Mouse (Mus musculus): ENCODE results near the gene Nags. TPM values are rescaled to one million over a fixed set of nuclear protein-coding genes. Genes with fewer than 3 reads are reported as not detected.

Nags gene
- polyA plus RNA-seq, 1 experiment from 2014 or later = not detected

DNA sequence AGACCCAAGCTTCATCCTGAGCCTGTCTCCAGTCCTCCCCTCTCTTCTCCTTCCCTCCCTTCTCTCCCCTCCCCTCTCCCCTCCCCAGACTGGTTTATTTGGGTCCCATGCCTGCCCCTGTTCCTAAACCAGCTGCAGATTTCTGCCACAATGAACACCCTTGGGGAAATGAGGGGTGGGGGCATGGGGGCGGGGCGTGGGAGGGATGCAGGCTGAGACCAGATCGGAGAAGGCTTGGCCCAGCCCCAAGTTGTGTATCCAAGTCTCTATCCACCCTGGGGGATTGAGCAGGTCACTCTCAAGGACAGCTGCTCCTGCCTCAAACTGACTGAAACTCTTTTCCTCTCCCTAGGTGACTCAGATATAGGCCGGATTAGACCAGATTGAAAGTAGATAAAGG, 10.8 kb upstream of the Nags start:
- Histone ChIP-seq H3K4me3 (replicated peaks) (no peak overlapping the region), H3K9ac (replicated peaks) (no peak overlapping the region), H3K27ac (replicated peaks) (no peak overlapping the region), H3K27me3 (replicated peaks) (0 out of 2 replicates have a peak, but pooled peaks cover 11% of the 10 kb centered on the region), H3K4me2 (no peak overlapping the region), H3K36me3 (no peaks in the 10 kb centered on the region), H3K4me1 (peaks cover 10% of the 10 kb centered on the region), H3K9me3 (replicated peaks) (no peaks in the 10 kb centered on the region)
- ATAC-seq (ENCODE audit: low FRiP score) = no peak
- 24% methylated on average over 4 of the region's 4 CpGs for WGBS

DNA sequence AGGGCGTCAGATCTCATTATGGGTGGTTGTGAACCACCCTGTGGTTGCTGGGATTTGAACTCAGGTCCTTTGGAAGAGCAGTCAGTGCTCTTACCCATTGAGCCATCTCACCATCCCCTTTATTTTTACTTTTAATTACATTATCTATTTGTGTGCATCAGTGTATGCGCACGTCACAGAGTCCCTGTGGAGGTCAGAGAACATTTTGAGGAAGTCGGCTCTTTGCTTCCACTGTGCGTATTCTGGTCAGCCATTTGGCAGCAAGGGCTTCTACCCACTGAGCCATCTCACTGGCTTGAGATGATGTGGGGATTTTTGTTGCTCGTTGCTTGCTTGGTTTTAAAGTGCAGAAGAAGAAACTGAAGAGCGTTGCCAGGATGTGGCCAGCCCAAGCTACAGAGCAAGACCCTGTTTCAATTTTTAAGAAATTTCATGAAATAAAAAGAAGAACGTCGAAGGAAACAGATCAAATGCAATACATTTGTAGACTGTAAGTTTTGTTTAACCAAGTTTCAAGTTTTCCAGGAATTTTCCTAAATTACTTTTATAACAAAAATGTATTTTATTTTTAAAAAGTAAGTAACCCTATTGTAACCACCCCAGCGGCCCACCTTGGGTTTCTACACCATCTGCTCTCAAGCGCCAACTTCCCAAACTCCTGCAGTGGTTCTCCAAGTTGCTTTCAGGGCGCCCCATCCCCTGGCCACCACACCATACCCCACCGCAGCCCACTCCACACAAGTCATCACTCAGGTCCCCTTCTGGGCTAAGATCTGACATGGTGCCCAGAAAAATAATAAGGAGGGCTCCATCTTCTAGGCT, 7.5 kb upstream of the Nags start:
- no peak for ATAC-seq (ENCODE audit: low FRiP score)
- Histone ChIP-seq H3K4me3 (replicated peaks) (peak overlapping the region; percentile 29), H3K27ac (replicated peaks) (no peak overlapping the region), H3K4me1 (peaks cover 10% of the 10 kb centered on the region), H3K9me3 (replicated peaks) (no peaks in the 10 kb centered on the region), H3K27me3 (replicated peaks) (0 out of 2 replicates have a peak, but pooled peaks cover 17% of the 10 kb centered on the region), H3K36me3 (no peaks in the 10 kb centered on the region), H3K9ac (replicated peaks) (peak overlapping the region; percentile 42; the same call in 1 of the 2 replicates), H3K4me2 (peak overlapping the region; percentile 66)
- 47% methylated on average over 13 of the region's 13 CpGs for WGBS

DNA sequence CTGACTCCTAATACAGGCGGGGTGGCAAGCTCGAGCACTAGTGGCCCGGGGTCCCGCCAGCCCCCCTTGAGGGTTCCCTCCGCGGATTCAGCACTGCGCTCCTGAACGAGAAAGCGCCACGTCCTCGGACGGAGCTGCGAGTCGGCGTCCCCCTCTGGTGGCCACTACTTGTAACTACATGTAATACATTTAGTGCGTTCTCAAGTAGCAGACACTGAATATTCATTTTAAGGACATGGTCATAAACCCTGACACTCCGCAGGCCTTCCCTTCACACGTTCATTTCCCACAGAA, 6.9 kb upstream of the Nags start:
- Histone ChIP-seq H3K27me3 (replicated peaks) (peaks cover 21% of the 10 kb centered on the region), H3K4me1 (peaks cover 10% of the 10 kb centered on the region), H3K4me2 (peak overlapping the region; percentile 66), H3K4me3 (replicated peaks) (peak overlapping the region; percentile 29), H3K27ac (replicated peaks) (no peak overlapping the region), H3K9me3 (replicated peaks) (no peaks in the 10 kb centered on the region), H3K9ac (replicated peaks) (peak overlapping the region; percentile 42; the same call in 1 of the 2 replicates), H3K36me3 (no peaks in the 10 kb centered on the region)
- ATAC-seq (ENCODE audit: low FRiP score) = no peak; the same call in 1 of the 2 replicates
- WGBS = under 1% methylated on average over 18 of the region's 18 CpGs

DNA sequence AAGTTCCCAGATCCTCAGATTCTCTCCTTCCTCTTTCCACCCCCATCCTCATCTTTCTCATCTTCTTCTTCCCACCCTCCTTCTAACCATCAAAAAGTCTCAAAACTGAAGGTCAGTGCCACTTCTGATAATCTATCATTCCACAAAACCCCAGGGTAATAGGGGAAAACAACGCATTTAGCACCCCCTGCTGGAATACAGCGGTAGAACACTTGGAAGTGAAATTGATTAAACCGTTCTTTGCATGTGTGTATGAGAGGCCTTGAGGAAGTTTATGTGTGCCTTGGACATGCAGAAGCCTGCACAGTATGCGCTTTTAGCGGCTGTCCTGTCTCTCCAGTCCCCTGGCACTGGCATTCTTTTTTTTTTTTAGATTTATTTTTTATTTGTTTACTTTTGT, 4.8 kb upstream of the Nags start:
- H3K9me3 ChIP-seq (replicated peaks) = no peaks in the 10 kb centered on the region
- ATAC-seq (ENCODE audit: low FRiP score) = no peak
- no peak overlapping the region for H3K4me2 ChIP-seq
- no peaks in the 10 kb centered on the region for H3K36me3 ChIP-seq
- H3K4me1 ChIP-seq = peaks cover 8% of the 10 kb centered on the region
- H3K4me3 ChIP-seq (replicated peaks) = no peak overlapping the region
- H3K9ac ChIP-seq (replicated peaks) = no peak overlapping the region
- no peak overlapping the region for H3K27ac ChIP-seq (replicated peaks)
- H3K27me3 ChIP-seq (replicated peaks) = peaks cover 38% of the 10 kb centered on the region
- WGBS = 4% methylated on average over 5 of the region's 5 CpGs

DNA sequence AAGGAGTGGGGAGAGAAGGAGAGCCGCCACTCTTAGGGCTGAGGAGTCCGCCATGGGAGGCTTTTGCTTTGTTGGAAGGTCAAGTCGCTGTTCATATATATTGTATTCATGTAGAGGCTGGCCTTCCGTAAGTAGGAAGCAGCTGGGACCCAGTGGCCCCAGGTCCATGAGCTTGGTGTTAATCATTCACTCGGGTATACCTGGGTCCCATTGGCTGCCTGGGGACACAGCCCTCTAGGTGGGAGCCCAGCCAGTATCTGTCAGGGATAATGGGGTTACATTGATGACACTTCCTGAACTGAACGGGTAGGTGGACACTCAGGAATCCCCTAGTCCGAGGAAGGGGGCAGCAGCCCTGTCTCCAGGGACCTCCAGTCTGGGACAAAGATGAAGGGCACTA, 3.0 kb upstream of the Nags start:
- no peak for ATAC-seq (ENCODE audit: low FRiP score)
- Histone ChIP-seq H3K4me1 (peaks cover 22% of the 10 kb centered on the region), H3K9me3 (replicated peaks) (no peaks in the 10 kb centered on the region), H3K4me3 (replicated peaks) (no peak overlapping the region), H3K27ac (replicated peaks) (no peak overlapping the region), H3K27me3 (replicated peaks) (peaks cover 49% of the 10 kb centered on the region), H3K36me3 (no peaks in the 10 kb centered on the region), H3K9ac (replicated peaks) (no peak overlapping the region), H3K4me2 (no peak overlapping the region)
- 67% methylated on average over 7 of the region's 7 CpGs for WGBS

DNA sequence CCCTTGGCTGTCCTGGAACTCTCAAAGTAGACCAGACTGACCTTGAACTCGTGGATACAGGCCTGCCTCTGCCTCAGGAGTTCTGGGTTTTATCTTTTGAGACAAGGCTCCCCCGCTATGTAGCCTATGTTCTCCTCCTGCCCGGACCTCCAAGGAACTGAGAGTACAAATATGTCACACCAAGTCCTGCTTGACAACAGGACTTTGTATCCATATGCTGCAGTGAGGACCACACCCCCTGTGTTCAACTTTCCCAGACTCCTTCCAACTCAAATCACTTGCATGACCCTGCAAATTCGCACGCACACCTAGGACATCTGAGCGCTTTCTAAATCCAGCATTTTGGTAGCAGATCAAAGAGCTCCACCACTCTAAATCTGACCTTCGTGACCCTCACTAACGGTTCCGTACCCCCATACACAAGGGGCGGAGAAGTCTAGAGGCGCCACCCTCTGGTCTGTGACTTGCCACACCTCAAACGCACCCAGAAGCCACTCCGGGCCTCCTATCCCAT, 299 bp upstream of the Nags start:
- H3K4me3 ChIP-seq (replicated peaks) = peak overlapping the region; percentile 25
- ATAC-seq (ENCODE audit: low FRiP score) = no peak
- 29% methylated on average over 13 of the region's 13 CpGs for WGBS
- H3K27ac ChIP-seq (replicated peaks) = no peak overlapping the region
- no peaks in the 10 kb centered on the region for H3K9me3 ChIP-seq (replicated peaks)
- peaks cover 74% of the 10 kb centered on the region for H3K27me3 ChIP-seq (replicated peaks)
- H3K9ac ChIP-seq (replicated peaks) = no peak overlapping the region
- peak overlapping the region; percentile 49 for H3K4me2 ChIP-seq
- no peaks in the 10 kb centered on the region for H3K36me3 ChIP-seq
- H3K4me1 ChIP-seq = peaks cover 23% of the 10 kb centered on the region

DNA sequence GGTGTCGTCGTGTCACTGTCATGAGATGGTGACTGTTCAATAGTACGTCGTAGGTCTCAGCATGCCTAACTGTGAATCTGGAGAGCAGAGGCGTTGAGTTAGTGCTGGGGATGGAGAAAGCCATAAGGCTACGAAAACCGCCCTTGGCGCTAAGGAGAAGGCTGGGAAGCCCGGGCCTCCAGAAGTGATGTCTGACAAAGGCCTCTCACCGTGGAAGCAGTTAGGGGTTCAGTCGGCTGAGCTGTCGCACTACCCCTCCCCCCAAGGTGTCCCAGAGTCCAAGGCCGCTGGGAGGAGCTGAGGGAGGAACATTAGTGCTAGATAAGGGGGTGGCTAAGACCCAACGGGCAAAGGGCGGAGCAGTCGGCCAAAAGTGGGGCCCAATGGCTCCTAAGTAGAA, 692 bp downstream of the Nags start:
- Histone ChIP-seq H3K9ac (replicated peaks) (no peak overlapping the region), H3K9me3 (replicated peaks) (no peaks in the 10 kb centered on the region), H3K4me1 (peaks cover 23% of the 10 kb centered on the region), H3K36me3 (no peaks in the 10 kb centered on the region), H3K4me3 (replicated peaks) (no peak overlapping the region), H3K4me2 (peak overlapping the region; percentile 49; the same call in 1 of the 2 replicates), H3K27ac (replicated peaks) (no peak overlapping the region), H3K27me3 (replicated peaks) (peaks cover 74% of the 10 kb centered on the region)
- 4% methylated on average over 16 of the region's 16 CpGs for WGBS
- no peak for ATAC-seq (ENCODE audit: low FRiP score)

DNA sequence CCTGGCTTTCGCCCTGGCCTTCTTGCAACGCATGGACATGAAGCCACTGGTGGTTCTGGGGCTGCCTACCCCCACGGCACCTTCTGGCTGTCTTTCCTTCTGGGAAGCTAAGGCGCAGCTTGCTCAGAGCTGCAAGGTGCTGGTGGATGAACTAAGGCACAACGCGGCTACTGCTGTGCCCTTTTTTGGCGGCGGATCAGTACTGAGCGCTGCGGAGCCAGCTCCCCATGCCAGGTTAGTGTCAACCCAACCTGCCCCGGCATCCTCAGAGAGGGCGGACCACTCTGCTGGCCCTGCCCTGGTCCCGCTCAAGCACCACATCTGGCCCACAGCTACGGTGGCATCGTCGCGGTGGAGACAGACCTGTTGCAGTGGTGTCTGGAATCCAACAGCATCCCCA, 1.2 kb downstream of the Nags start:
- ATAC-seq (ENCODE audit: low FRiP score) = no peak
- Histone ChIP-seq H3K27ac (replicated peaks) (no peak overlapping the region), H3K4me3 (replicated peaks) (no peak overlapping the region), H3K4me2 (peak overlapping the region; percentile 17; the same call in 1 of the 2 replicates), H3K4me1 (peaks cover 23% of the 10 kb centered on the region), H3K36me3 (no peaks in the 10 kb centered on the region), H3K27me3 (replicated peaks) (peaks cover 74% of the 10 kb centered on the region), H3K9me3 (replicated peaks) (no peaks in the 10 kb centered on the region), H3K9ac (replicated peaks) (no peak overlapping the region)
- WGBS = 8% methylated on average over 17 of the region's 17 CpGs

DNA sequence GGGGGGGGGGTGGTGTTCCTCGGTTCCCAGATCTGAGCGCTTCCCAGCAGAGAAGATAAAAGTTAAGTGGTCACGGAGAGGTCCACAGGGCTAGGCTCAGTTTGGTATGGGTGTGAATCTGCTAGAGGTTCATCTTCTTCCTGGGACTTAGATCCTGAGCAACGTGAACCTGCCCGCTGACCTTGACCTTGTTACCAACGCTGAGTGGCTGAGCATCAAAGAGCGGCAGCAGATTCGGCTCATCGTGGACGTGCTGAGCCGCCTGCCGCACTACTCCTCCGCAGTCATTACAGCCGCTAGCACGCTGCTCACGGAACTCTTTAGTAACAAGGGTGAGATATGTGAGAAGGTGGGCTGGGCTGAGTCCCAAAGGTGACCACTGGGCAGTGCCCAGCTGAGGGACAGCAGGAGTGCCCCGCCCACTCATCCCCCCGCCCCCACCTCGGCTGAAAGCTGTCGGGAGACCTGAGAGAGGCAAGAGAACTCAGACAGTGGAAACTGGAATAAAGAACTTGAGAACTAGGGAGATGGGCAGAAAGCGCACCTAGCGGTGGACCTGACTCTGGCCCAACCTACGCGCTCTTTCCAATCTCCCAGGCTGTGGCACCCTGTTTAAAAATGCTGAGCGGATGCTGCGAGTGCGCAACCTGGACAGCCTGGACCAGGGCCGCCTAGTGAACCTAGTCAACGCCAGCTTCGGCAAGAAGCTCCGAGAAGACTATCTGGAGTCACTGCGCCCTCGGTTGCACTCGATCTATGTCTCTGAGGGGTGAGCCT, 2.1 kb downstream of the Nags start:
- Histone ChIP-seq H3K27ac (replicated peaks) (no peak overlapping the region), H3K4me3 (replicated peaks) (no peak overlapping the region), H3K4me2 (peak overlapping the region; percentile 13; the same call in 1 of the 2 replicates), H3K36me3 (0 out of 2 replicates have a peak, but pooled peaks cover 2% of the 10 kb centered on the region), H3K4me1 (peaks cover 23% of the 10 kb centered on the region), H3K27me3 (replicated peaks) (peaks cover 72% of the 10 kb centered on the region), H3K9me3 (replicated peaks) (no peaks in the 10 kb centered on the region), H3K9ac (replicated peaks) (no peak overlapping the region)
- no peak for ATAC-seq (ENCODE audit: low FRiP score)
- WGBS = 13% methylated on average over 34 of the region's 34 CpGs

DNA sequence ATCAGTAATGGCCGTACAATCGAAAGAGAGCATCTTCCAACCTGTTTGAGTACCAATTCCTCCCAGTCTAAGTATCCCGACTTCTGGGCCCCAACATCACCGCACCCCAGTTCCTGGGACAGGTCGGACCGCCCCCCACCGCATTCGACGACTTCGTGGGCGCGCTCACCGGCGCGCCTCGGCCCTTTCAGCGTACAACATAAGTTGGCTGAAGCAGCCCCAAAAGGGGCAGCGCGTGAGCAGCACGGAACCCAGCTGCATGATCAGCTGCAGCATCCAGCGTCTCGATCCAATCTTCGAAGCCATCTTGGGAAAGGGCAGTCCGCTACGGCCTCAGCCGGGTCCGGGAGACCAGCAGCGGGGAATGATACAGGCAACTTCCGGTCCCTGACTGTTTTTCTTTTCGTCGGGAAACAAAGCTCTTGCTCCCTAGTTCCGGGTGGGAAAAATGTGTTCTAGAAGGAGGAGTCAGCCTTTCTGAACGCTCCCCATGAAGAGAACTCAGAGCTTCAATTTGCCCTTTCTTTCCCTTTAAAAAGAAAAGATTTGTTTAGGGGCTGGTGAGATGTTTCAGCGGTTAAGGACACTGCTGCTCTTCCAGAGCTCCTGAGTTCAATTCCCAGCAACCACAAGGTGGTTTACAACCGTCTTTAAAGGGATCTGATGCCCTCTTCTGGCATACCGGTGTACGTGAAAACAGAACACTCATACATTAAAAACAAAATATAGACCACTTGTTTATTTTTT, 10.9 kb downstream of the Nags start, which contains the start of gene Tmem101:
TSS of gene Tmem101 (minus strand) at position 366 of the 747 bp plus-strand sequence.
- H3K4me2 ChIP-seq = peak within 1 kb of the TSS; percentile 91
- peaks cover 23% of the 10 kb centered on the region for H3K36me3 ChIP-seq
- peak; percentile 90 for ATAC-seq (ENCODE audit: low FRiP score)
- under 1% methylated on average over 37 of the region's 37 CpGs for WGBS
- no peaks in the 10 kb centered on the region for H3K27me3 ChIP-seq (replicated peaks)
- H3K9me3 ChIP-seq (replicated peaks) = no peaks in the 10 kb centered on the region
- peak within 1 kb of the TSS; percentile 71 for H3K9ac ChIP-seq (replicated peaks)
- peak within 1 kb of the TSS; percentile 64 for H3K4me3 ChIP-seq (replicated peaks)
- H3K4me1 ChIP-seq = peaks cover 15% of the 10 kb centered on the region
- H3K27ac ChIP-seq (replicated peaks) = peak within 1 kb of the TSS; percentile 83

DNA sequence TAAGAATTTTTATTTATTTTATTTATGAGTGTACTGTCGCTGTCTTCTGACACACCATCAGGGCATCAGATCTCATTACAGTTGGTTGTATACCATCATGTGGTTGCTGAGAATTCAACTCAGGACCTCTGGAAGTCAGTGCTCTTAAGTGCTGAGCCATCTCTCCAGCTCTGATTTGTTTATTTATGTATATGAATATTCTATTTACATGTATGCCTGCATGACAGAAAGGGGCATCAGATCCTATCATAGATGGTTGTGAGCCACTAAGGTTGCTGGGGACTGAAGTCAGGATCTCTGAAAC, 11.4 kb downstream of the Nags start:
- Histone ChIP-seq H3K4me2 (peak overlapping the region; percentile 91; the same call in 1 of the 2 replicates), H3K36me3 (peaks cover 28% of the 10 kb centered on the region), H3K9ac (replicated peaks) (no peak overlapping the region), H3K9me3 (replicated peaks) (no peaks in the 10 kb centered on the region), H3K27me3 (replicated peaks) (no peaks in the 10 kb centered on the region), H3K4me1 (peaks cover 15% of the 10 kb centered on the region), H3K4me3 (replicated peaks) (no peak overlapping the region), H3K27ac (replicated peaks) (peak overlapping the region; percentile 54; the same call in 1 of the 2 replicates)
- ATAC-seq (ENCODE audit: low FRiP score) = no peak; the same call in 1 of the 2 replicates
- WGBS = 6% methylated on average over 1 of the region's 1 CpGs

Data from neural tube, embryonic 15.5 days (tissue).